Mouse (Mus musculus): Measurements from ENCODE around the gene Abcf1.

DNA sequence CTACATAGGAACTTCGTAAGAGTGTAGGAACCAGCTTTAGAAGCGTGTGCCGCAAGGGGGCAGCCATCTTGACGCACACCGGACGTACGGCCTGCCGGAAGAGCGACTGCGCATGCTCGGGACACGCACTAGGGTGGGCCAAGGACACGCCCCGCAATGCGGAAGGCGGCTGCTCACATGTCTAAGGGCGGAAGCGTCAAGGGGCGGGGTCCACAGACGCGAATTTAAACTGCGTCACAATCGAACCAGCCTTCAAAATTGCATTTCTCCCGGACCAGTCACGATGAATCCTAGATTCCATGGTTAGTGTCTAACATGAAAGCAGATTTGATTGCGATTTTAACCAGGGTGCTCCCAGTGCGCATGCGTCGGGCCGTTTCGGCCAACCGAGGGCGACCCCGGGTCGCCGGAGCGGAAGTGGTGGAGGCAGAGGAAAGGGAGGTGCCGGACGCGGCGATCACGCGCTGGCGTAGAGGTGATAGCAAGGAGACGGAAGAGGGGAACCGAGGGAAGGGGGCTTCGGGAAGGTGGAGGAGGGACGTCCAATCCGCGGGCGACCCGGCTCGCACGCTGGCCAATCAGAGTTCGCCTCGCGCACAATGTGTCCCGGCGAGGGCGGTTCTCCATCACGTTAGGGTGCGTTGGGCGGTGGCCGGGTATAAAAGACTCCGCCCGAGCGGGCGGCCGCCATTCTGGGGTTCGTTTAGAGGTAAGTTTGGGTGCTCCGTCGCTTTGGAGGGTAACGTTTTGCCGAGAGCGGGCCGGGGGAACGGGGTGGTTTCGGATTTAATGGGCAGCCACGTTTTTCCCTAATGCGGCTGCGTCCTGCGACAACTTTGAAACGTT is 53.0 kb downstream of the Abcf1 start, which contains the start of the genes Mrps18b and Ppp1r10:
- TF ChIP-seq FLI1 (IDR thresholded peaks at IDR 0.05; ENCODE audit: low read length) = no peak; the same call in 1 of the 2 replicates
- no peak for TF ChIP-seq GATA1 (IDR thresholded peaks at IDR 0.05; ENCODE audit: borderline replicate concordance, low read length)
